Mouse (Mus musculus) right cerebral cortex, postnatal 36 days (tissue): ENCODE measurements around the gene Wnt4.

Source experiments
- DNase-seq, 2 experiments: peaks; one replicate each; pipeline ENCODE4 v3.0.0; 2022; ENCODE audit warnings: low spot score in 2 of 2, mixed read lengths in 1 of 2

Gene Wnt4

GRCm38 (mm10) chr4:137277166-137277513 is at the start of gene Wnt4:
TSS of gene Wnt4 (plus strand) at chr4:137277489.
- DNase-seq = no peak

DNA sequence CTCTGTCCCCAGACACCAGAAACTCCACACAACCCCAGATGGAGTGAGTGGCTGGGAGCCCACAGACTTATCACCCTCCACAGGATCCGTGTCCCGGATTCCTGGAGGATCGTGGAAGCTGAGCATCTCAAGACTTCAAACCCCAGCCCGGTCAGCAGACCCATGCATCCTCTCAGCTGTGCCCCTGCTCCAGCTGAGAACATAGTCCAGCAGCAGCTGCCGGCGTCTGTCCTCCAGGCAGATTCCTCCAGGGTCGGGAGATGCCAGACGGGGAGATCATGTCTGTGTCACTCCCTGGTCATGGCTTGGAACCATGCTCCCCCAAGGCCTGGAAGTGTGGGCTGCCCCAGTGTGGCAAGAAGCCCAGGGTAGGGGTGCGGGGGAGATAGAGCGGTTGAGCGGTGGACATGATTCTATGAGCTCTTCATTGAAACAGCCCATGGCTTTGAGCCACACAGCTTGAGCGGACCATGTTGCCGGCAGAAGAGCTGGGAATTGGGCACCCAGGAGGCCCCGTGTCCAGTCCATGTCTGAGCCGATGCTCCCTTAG is 48.6 kb upstream of the Wnt4 start:
- no peak for DNase-seq

GRCm38 (mm10) chr4:137231494-137232470 is 45.5 kb upstream of the Wnt4 start:
- no peak for DNase-seq

DNA sequence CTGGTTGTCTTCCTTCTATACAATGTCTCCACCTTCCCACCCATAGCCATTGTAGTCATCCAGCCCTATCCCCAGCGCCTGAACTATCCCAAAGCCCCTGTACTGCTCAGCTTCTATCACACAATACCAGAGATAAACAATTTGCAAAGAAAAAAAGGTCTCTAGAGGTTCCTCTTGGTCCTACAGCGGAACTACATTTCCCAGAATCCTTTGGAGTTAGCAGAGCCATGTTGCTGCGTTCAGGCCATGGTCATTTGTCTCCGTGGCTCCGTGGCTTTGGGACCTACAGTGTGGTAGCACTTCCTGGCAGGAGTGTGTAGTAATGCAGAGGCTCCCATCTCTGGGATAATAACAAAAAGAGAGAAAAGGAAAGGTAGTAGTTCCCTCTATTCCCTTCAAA is 43.7 kb upstream of the Wnt4 start:
- no peak for DNase-seq

DNA sequence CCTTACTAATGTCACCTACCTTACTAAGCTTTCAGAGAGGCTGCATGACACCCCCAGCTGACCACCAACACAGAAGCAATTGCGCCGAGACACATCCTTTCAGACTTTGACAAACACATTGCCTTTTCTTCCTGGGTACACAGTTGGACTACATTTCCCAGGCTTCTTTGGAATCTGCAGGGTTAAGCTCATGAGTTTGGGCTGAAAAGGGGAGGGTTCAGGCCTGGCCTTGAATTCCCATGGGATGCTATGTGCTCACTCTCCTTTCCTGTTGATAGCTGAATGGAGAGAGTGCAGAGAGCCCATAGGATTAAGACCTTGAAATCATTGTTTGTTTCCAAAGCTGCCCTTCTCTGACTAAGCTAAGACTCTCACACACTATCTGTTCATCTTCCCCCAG is 42.8 kb upstream of the Wnt4 start:
- DNase-seq = no peak

DNA sequence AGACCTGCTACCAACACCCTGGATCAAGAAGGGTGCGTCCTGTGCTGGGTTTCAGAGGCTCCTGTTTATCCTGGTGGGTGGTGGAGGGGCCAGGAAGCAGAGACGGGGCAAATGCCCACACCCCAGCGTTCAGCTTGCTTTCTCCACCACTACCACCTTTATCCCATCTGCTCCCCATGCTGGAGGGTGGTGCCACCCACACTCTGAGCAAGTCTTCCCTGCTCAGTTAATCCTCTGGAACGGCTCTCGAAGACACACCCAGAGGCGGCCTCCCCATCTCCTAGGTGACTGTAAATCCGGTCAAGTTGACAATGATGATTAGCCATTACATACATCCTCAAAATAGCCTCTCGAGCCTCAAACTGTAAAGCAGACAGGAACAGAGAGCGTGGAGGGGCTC is 41.9 kb upstream of the Wnt4 start:
- peak; percentile 16 to 20 for DNase-seq

- no peak for DNase-seq
Observed at GRCm38 (mm10) chr4:137244883-137245282, 32.4 kb upstream of the Wnt4 start.

DNA sequence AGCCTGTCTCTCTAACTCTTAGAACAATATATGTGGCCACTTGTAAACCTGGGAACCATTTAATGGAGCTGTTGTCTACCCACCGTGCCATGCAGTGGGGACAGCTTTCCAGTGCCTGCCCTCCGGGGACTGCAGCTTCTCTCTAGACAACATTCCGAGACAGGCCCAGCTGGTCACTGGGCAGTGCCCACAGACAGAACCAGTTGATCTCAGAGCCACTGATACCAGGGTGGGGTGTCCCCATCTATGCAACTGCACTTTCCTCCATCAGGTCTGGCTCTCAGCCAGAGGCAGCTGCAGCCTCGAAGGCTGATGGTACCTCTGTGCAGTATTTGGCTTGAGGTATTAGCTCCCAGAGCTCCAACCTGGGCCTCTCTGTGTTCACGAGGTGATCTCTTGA is 27.0 kb upstream of the Wnt4 start:
- no peak for DNase-seq

GRCm38 (mm10) chr4:137250849-137251248 is 26.4 kb upstream of the Wnt4 start:
- DNase-seq = peak; percentile 37 to 39

DNA sequence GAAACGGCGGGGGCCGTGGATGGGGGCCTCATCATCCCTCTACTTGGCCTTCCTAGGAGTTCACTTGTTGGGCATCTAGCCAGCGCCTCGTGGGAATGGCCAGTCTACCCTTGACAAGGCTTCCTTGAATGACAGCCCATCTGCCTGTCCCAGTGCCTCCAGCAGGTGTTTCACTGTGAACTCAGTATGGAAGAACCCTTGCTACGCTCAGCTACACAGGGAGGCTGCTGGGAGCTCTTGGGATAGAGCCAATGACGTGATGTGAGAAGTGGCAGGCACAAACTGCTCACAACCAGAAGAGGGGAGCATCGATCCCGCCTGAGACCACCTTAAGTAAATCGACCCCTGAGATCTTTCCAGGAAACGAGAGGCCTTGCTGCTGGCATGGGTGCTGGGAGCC is 23.7 kb upstream of the Wnt4 start:
- DNase-seq = no peak

DNA sequence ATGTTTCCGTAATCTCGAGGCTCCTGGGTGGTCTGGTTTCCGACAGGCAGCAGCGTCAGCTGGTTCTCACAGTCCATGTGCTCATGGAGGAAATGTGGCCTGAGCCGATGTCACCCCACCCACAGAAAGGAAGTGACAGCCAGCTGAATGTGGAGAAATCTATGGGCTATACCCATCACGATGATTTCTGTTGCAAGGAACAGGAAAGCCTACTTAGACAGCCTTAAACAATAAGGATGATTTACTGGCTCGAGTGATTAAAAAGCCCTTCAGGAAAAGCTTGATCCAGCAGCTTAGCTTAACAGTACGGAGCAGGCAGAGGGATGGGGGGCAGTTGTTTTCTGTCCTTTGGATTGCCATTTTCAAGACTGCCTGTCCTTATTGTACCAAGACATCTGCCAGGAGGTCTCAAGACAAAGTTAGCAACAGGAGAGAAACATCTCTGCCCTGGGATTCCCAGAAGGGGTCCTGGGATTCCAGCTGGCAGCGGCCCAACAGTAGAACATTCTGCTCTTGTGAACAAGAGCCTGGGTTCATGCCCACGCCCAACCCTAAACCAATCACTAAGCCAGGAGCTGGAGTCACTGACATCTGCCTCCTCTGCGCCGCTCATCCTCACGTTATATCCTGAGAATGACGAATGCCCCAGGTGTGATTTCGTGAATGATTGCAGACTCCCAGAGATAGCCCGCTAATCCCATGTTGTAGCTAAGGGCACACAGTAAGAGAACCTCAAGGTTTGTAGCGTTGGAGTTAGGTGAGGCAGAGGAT is 22.9 kb upstream of the Wnt4 start:
- no peak for DNase-seq

DNA sequence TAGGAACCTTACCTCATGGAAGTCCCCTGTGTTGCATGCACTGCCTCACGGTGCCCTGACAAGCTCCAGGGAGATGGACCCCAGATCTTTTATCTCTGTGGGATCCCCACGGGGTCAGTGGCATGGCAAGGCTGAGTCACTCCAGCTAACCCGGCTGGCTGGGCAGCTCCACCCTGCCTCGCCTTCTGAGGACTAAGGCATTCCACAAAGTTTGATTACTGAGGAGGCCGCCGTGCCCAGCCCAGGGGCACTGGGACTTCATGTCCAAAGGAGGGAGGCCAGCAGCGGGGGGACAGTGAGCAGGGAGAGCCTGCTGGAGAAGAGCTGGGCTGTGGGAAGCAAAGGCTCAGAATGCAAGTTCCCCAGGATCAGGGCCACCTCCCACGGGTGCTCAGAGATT is 21.7 kb upstream of the Wnt4 start:
- DNase-seq = no peak

GRCm38 (mm10) chr4:137261826-137262225 is 15.5 kb upstream of the Wnt4 start:
- no peak for DNase-seq

- DNase-seq = no peak
Observed at GRCm38 (mm10) chr4:137264066-137264465, 13.2 kb upstream of the Wnt4 start.

DNA sequence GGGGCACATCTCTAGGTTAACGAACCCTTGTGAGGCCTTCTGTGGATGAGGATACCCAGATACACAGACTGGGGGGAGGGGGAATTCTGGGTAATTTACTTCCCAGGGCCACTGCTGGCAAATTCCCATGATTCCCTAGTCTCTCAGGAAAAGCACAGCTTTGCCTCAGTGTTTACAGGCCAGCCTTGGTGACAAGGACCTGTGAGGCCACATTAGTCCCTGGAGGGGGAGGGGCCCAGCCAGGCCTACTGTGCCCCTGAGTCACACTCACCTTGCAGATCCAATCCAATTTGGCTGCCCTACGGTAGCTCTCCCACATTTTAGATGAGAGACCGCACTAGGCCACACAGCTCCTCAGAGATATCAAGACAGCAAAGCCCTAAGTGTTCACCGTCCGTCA is 12.2 kb upstream of the Wnt4 start:
- no peak for DNase-seq

GRCm38 (mm10) chr4:137268541-137268940 is 8.7 kb upstream of the Wnt4 start:
- DNase-seq = no peak

DNA sequence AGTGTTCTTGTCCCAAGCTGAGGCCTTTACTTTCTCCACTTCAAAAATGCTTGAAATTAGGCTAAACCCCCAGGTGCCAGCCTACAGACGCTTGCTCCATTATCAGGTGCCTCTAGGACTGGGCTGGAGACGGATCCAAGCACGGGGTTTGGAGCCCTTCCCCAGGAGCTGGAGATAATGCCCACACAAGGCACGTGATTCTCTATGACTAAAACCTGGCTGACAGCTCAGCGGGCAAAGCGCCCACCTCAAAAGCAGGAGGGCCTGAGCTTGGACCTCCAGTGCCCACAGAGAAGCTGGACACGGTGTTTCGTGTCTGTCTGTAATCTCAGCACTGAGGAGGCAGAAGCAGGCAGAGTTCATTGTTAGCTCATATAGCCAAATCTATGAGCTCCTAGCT is 5.4 kb upstream of the Wnt4 start:
- no peak for DNase-seq

GRCm38 (mm10) chr4:137274304-137274703 is 3.0 kb upstream of the Wnt4 start:
- DNase-seq = no peak

GRCm38 (mm10) chr4:137276443-137277165 is 685 bp upstream of the Wnt4 start:
- DNase-seq = no peak

- DNase-seq = no peak
Observed at GRCm38 (mm10) chr4:137277600-137278143, 383 bp downstream of the Wnt4 start.

- no peak for DNase-seq
Observed at GRCm38 (mm10) chr4:137278144-137279040, 1.1 kb downstream of the Wnt4 start.
